Mouse (Mus musculus) embryonic facial prominence, embryonic 14.5 days (tissue): ENCODE measurements around the gene Cd244a. TPM values are rescaled to one million over a fixed set of nuclear protein-coding genes. Genes with fewer than 3 reads are reported as not detected.

Source experiments
- ATAC-seq: fragments of 200-750 bp; cut with Nextera tagmentation; 2 replicates; pipeline ENCODE4 v1.8.0; 2017; ENCODE audit warnings: low read depth, moderate number of reproducible peaks, moderate TSS enrichment
- DNase-seq: peaks from one replicate; pipeline ENCODE4 v3.0.0-alpha.2; 2015; ENCODE audit warnings: low spot score
- H3K27ac ChIP-seq: fragments of 300-500 bp; sonication (generic); replicated peaks from 2 replicates; pipeline ENCODE4 v1.5.1; 2014; ENCODE audit warnings: low read depth, mild to moderate bottlenecking, low read length, moderate library complexity
- H3K27me3 ChIP-seq: fragments of 300-500 bp; sonication (generic); replicated peaks from 2 replicates; pipeline ENCODE4 v1.6.1; 2014; ENCODE audit warnings: low read length; ENCODE audit not compliant: control insufficient read depth, insufficient read depth
- H3K36me3 ChIP-seq: fragments of 300-500 bp; sonication (generic); 2 replicates; pipeline ENCODE4 v1.6.1; 2014; ENCODE audit warnings: low read length, mixed read lengths; ENCODE audit not compliant: control insufficient read depth, insufficient read depth
- H3K4me1 ChIP-seq: fragments of 300-500 bp; sonication (generic); 2 replicates; pipeline ENCODE4 v1.6.1; 2014; ENCODE audit warnings: antibody characterized with exemption, low read length; ENCODE audit not compliant: control insufficient read depth, insufficient read depth
- H3K4me2 ChIP-seq: fragments of 300-500 bp; sonication (generic); 2 replicates; pipeline ENCODE4 v1.6.1; 2014; ENCODE audit warnings: low read depth, mild to moderate bottlenecking, low read length, moderate library complexity, mixed read lengths
- H3K4me3 ChIP-seq: fragments of 300-500 bp; sonication (generic); 2 replicates; pipeline ENCODE4 v1.5.1; 2014; ENCODE audit warnings: low read depth, mild to moderate bottlenecking, low read length
- H3K9ac ChIP-seq: fragments of 300-500 bp; sonication (generic); 2 replicates; pipeline ENCODE4 v1.6.1; 2014; ENCODE audit warnings: low read depth, mild to moderate bottlenecking, low read length, moderate library complexity, mixed read lengths
- H3K9me3 ChIP-seq: fragments of 300-500 bp; sonication (generic); 2 replicates; pipeline ENCODE4 v1.6.1; 2016; ENCODE audit warnings: low read length; ENCODE audit not compliant: control insufficient read depth
- WGBS: fragments of 180-500 bp; shearing (Covaris S2); extraction: QIAGEN DNeasy Blood & Tissue Kit; methylation state at CpG from one replicate; pipeline ENCODE4 v1.1.7; 2014; 5-methylcytosine and 5-hydroxymethylcytosine counted together
- microRNA-seq: library from miRNA; unstranded; fragments of <30 nt; microRNA quantifications from one replicate; pipeline ENCODE4, GENCODE M21; 2016; ENCODE audit warnings: borderline number of aligned reads
- polyA plus RNA-seq: library from polyadenylated mRNA; unstranded; fragments of >200 nt; fragmentation: Nextera tagmentation; extraction: Ambion mirVana; gene quantifications from 2 replicates; pipeline ENCODE4 v1.2.1, GENCODE M21; 2014

Gene Cd244a
- polyA plus RNA-seq, 1 experiment from 2014 or later: 0.35 TPM

GRCm38 (mm10) chr1:171643612-171644011 is 84.6 kb downstream of the Cd244a start:
- Histone ChIP-seq H3K27ac (no peak overlapping the region), H3K4me3 (no peak overlapping the region), H3K36me3 (no peaks in the 10 kb centered on the region), H3K4me2 (no peak overlapping the region), H3K27me3 (no peaks in the 10 kb centered on the region), H3K9ac (no peak overlapping the region), H3K4me1 (no peaks in the 10 kb centered on the region), H3K9me3 (no peaks in the 10 kb centered on the region)
- WGBS: 79% methylated on average over 7 of the region's 7 CpGs
- no peak for DNase-seq
- no peak for ATAC-seq

- Histone ChIP-seq H3K27me3 (no peaks in the 10 kb centered on the region), H3K4me1 (no peaks in the 10 kb centered on the region), H3K27ac (no peak overlapping the region), H3K4me3 (no peak overlapping the region), H3K4me2 (no peak overlapping the region), H3K9me3 (no peaks in the 10 kb centered on the region), H3K36me3 (no peaks in the 10 kb centered on the region), H3K9ac (no peak overlapping the region)
- no peak for ATAC-seq
- DNase-seq: no peak
- WGBS: 67% methylated on average over 5 of the region's 5 CpGs
Measured at GRCm38 (mm10) chr1:171646429-171646940, 87.5 kb downstream of the Cd244a start.

GRCm38 (mm10) chr1:171647716-171648115 is 88.7 kb downstream of the Cd244a start:
- H3K4me2 ChIP-seq: no peak overlapping the region
- H3K36me3 ChIP-seq: no peaks in the 10 kb centered on the region
- H3K4me3 ChIP-seq: no peak overlapping the region
- H3K9me3 ChIP-seq: no peaks in the 10 kb centered on the region
- H3K27me3 ChIP-seq: no peaks in the 10 kb centered on the region
- ATAC-seq (no peak), DNase-seq (no peak)
- H3K4me1 ChIP-seq: no peaks in the 10 kb centered on the region
- 81% methylated on average over 5 of the region's 5 CpGs for WGBS
- no peak overlapping the region for H3K9ac ChIP-seq
- H3K27ac ChIP-seq: no peak overlapping the region

- ATAC-seq: no peak
- 76% methylated on average over 8 of the region's 8 CpGs for WGBS
- Histone ChIP-seq H3K4me3 (no peak overlapping the region), H3K4me2 (no peak overlapping the region), H3K36me3 (no peaks in the 10 kb centered on the region), H3K9me3 (no peaks in the 10 kb centered on the region), H3K4me1 (no peaks in the 10 kb centered on the region), H3K27me3 (no peaks in the 10 kb centered on the region), H3K27ac (no peak overlapping the region), H3K9ac (no peak overlapping the region)
- DNase-seq: no peak
Measured at GRCm38 (mm10) chr1:171648840-171649239, 89.8 kb downstream of the Cd244a start.

- Histone ChIP-seq H3K27me3 (no peaks in the 10 kb centered on the region), H3K9ac (no peak within 1 kb of the TSS), H3K4me2 (no peak within 1 kb of the TSS), H3K36me3 (no peaks in the 10 kb centered on the region), H3K4me3 (no peak within 1 kb of the TSS), H3K9me3 (no peaks in the 10 kb centered on the region), H3K4me1 (no peaks in the 10 kb centered on the region), H3K27ac (no peak within 1 kb of the TSS)
- WGBS: 86% methylated on average over 5 of the region's 5 CpGs
- ATAC-seq (no peak), DNase-seq (no peak)
Measured at GRCm38 (mm10) chr1:171652734-171653133, 93.7 kb downstream of the Cd244a start, which contains the start of gene Slamf7. TSS of gene Slamf7 (minus strand) at chr1:171653035.

- no peaks in the 10 kb centered on the region for H3K36me3 ChIP-seq
- H3K9me3 ChIP-seq: no peaks in the 10 kb centered on the region
- no peaks in the 10 kb centered on the region for H3K27me3 ChIP-seq
- ATAC-seq: no peak
- no peak overlapping the region for H3K4me2 ChIP-seq
- no peak overlapping the region for H3K27ac ChIP-seq
- DNase-seq: no peak
- no peak overlapping the region for H3K9ac ChIP-seq
- H3K4me1 ChIP-seq: no peaks in the 10 kb centered on the region
- 69% methylated on average over 5 of the region's 5 CpGs for WGBS
- H3K4me3 ChIP-seq: no peak overlapping the region
Measured at GRCm38 (mm10) chr1:171658561-171658991, 99.6 kb downstream of the Cd244a start.

Small RNA genes lying within 50 kb of the gene (microRNA-seq; reads per million reads assigned to microRNA genes)
- gene Mir7683: not detected

Other genes with a start within 250 kb of the Cd244a start
- gene Dedd, start 230.0 kb upstream of the Cd244a start, polyA plus RNA-seq: 46.0 and 52.1 TPM in 2 replicates
- 28.8 and 29.7 TPM in 2 replicates for gene Nit1, start 213.5 kb upstream of the Cd244a start, polyA plus RNA-seq
- gene Pfdn2, start 213.5 kb upstream of the Cd244a start, polyA plus RNA-seq: 49.1 and 49.5 TPM in 2 replicates
- gene Klhdc9, start 198.4 kb upstream of the Cd244a start, polyA plus RNA-seq: 2.2 and 3.0 TPM in 2 replicates
- 7.7 and 10.7 TPM in 2 replicates for gene Nectin4, start 189.1 kb upstream of the Cd244a start, polyA plus RNA-seq
- 1.9 and 2.0 TPM in 2 replicates for gene Arhgap30, start 170.2 kb upstream of the Cd244a start, polyA plus RNA-seq
- 68.9 and 84.9 TPM in 2 replicates for gene Usf1, start 147.9 kb upstream of the Cd244a start, polyA plus RNA-seq
- gene Tstd1, start 140.3 kb upstream of the Cd244a start, polyA plus RNA-seq: 2.0 and 3.6 TPM in 2 replicates
- 27.0 and 29.5 TPM in 2 replicates for gene F11r, start 121.7 kb upstream of the Cd244a start, polyA plus RNA-seq
- 13.8 TPM in 2 replicates for gene Alyref2, start 55.7 kb upstream of the Cd244a start, polyA plus RNA-seq
- gene Itln1, start 23.9 kb upstream of the Cd244a start, polyA plus RNA-seq: not detected in 2 replicates
- gene Ly9, start 48.2 kb downstream of the Cd244a start, polyA plus RNA-seq: 0.31 TPM in 1 of 2 replicates, not detected in the other
- gene Slamf7, start 93.8 kb downstream of the Cd244a start, polyA plus RNA-seq: 0.05 and 0.21 TPM in 2 replicates
- 5.0 and 5.5 TPM in 2 replicates for gene Cd48, start 122.8 kb downstream of the Cd244a start, polyA plus RNA-seq
- 0.07 and 0.17 TPM in 2 replicates for gene Slamf1, start 207.9 kb downstream of the Cd244a start, polyA plus RNA-seq